Mouse (Mus musculus) erythroblast, embryonic 14.5 days (primary cell): ENCODE data around the gene Atp6v1e1.

Source experiments
- GATA1 ChIP-seq: IDR thresholded peaks from 2 replicates; pipeline ENCODE4 v1.6.1; 2012; ENCODE audit warnings: low read length, inconsistent platforms, mixed read lengths
- TAL1 ChIP-seq: IDR thresholded peaks from 3 replicates; pipeline ENCODE4 v1.6.1; 2012; ENCODE audit warnings: low read length, inconsistent platforms, mixed read lengths

DNA sequence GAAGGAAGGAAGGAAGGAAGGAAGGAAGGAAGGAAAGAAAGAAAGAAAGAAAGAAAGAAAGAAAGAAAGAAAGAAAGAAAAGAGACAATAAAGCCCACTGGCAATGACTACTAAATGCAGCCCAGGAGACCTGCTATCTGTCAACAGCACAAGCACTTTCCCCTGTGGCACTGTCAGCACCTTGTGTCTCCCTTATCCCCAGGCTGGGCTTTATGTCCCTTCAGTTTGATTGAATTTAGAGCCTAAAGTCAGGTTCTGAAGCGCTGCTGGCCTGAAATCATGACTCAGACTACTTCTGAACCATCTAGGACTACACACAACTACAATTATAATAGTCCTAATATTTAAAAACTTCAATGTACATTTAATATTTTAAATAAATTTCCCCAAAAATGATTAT lies 1.7 kb downstream of the Atp6v1e1 start:
- peak; percentile 34; the same call in 2 of the 3 replicates for TF ChIP-seq TAL1
- TF ChIP-seq GATA1, result no peak
